Mouse (Mus musculus): ENCODE data around the gene Gas8.
"Not testable (repeated sequence)": the region's sequence is repeated elsewhere in the genome, so short reads cannot be mapped to it uniquely, and the experiment has no call there.

Gene Gas8

DNA sequence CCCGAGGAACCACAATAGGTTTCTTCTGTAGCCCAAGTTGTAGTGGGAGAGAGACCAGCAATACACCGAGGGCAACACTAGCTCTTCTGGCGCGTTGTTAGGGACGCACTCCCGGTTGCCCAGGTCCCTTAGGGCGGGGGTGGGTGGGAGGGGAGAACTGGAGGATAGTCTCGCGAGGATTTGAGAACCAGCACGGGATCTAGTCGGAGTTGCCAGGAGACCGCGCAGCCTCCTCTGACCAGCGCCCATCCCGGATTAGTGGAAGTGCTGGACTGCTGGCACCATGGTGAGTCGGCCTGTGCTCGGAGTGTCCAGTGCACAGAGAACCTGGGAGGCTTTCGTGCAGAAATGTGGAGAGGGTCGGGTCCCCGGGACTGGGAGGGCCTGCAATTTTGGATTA, at the start of gene Gas8:
TSS of gene Gas8 (plus strand) at position 168 of the 400 bp plus-strand sequence.
- DNase-seq (ENCODE audit: low spot score) = peak; percentile 89

DNA sequence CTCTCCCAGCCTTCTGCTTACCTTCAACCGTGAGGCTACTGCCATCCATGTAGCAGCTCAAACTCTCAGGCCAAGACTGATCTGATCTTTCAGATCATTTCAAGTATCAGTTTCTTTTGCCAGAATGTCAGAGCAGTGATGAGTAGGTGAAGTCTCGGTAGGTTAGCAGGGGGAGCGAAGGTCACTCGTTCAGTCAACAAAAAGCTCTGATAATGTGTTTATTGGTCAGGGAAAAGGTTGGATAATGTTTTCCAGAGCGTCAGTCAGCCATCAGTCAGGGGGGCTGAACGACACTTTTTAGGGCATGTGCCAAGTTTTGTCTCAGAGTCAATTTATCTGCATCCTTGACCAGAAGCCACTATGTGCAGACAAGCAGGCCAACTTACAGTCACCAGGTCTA, 45.6 kb upstream of the Gas8 start:
- not testable (repeated sequence) for DNase-seq (ENCODE audit: low spot score)

DNA sequence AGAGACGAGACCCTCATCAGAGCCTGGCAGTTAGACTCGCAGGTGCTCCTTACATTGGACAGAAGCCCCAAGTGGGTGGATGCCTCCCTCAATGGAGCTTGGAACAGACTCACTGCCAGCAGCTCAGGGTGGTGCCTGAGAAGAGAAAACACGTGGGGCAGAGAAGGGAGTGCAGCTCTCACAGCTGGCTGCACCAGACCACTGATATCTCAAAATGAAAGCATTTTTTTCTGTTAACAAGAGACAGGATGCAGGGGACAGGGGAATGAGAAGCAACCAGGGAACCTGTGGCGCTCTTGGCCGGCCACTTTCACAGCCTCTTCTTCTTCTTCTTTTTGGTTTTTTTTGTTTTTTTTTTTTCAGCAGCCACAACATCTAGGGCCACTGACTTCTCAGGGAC, 44.1 kb upstream of the Gas8 start:
- DNase-seq (ENCODE audit: low spot score) = not testable (repeated sequence)

DNA sequence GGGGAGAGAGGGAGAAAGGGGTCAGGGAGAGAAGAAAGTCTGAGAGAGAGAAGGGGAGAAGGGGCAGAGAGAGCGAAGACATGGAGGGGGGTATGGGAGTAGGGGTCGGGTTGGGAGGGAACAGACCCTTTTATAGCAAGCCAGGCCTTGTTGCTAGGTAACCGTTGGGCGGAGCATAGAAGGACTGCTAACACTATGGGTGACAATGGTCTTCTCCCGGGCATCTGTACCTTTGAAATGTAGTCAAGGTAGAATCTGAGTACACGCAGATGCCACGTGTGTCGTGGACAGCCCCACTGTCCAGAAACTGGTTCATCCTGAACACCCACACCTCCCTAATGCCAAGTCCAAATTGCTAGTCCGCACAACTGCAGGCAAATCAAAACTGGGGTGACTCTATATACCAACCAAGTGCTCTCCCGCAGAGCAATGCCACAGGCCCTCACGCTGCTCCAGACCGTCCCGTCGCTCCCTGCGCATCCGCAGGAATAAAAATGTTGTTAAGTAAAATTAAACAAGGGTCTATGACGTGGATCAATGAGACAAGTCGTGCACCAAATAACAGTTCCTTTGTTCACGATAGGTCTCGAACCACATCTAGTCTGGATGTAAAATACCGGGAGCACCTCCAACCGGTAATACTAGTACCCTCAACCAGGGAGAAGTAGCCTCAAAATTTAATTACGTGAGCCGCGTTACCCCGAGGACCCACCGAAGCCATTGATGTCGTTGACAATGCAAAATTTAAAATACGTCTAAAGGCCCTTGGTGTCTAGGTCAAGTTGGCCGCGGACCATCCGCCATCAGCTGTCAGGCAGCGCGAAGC, 41.5 kb upstream of the Gas8 start:
- no peak for DNase-seq (ENCODE audit: low spot score)

DNA sequence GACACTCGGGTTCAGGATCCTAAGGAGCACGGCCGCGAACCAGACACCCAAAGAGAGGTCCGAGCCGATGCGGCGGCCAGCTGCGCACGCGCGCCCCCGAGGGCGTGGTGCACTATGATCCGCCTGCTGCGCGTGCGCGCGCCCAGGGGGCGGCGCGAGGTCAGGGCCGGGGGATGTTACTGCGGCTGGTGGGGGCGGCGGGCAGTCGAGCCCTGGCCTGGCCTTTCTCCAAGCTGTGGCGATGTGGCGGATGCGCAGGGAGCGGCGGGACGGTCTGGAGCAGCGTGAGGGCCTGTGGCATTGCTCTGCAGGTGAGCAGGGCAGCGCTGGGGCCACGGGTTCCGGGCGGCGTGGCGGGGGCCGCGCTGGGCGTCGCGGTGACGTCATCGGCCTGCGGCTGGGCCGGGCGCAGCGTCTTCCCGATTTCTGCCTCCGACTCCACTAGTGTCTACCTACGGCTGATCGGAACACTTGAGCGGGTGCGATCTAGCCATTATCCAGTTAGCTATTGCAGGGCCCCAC, 40.8 kb upstream of the Gas8 start, which contains the start of gene Afg3l1:
TSS of gene Afg3l1 (plus strand) at position 167 of the 522 bp plus-strand sequence.
- DNase-seq (ENCODE audit: low spot score) = peak; percentile 76

DNA sequence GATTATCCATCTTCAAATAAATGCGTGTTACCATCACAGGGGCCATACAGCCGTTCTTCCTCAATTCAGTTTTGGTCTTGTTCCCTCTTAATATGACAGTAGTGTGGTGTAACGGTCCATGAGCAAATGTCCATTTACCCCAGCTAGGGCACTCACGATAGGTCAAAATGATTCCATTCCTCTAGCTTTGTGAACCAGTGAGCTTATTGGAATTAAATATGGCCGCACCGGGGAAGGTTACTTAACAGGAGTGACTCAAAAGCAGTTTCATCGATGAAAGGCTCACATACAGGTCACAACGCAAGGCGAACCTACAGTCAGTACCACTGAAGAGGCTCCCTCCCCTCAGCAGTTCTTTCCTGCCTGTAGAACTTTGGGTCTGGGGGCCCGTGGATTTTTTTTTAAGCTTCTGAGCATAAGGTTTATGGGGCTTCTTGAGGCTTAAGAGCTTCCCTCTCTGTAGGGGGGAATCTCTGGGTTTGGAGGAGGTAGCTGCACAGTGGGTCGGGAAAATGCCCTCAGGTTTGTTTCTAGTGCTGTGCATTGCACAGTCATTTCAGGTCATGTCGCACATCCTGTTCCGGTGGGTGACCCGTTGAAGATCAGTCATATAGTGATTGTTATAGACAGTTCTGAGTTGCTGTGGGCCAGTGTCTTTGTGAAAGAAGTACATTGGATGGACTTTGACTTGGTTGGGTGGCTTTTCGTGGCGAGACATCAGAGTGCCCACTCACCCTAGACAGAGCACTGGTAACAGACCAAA, 40.0 kb upstream of the Gas8 start:
- DNase-seq (ENCODE audit: low spot score) = peak; percentile 34

DNA sequence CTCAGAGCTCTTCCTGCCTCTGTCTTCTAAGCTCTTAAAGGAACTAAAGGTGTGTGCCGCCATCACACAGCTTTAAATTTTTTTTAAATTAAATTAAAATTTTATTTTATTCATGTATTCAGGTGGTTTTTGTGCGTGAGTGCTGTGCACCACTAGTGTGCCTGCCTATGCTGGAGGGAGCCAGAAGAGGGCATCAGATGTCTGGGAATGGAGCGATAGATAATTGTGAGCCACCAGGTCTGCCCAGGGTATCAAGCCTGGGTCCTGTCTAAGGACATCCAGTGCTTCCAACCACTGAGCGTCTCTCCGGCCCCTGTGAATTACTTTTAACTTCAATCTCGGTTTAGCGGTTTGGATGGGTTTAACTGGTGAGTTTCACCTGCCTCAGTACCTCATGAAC, 36.0 kb upstream of the Gas8 start:
- DNase-seq (ENCODE audit: low spot score) = no peak

DNA sequence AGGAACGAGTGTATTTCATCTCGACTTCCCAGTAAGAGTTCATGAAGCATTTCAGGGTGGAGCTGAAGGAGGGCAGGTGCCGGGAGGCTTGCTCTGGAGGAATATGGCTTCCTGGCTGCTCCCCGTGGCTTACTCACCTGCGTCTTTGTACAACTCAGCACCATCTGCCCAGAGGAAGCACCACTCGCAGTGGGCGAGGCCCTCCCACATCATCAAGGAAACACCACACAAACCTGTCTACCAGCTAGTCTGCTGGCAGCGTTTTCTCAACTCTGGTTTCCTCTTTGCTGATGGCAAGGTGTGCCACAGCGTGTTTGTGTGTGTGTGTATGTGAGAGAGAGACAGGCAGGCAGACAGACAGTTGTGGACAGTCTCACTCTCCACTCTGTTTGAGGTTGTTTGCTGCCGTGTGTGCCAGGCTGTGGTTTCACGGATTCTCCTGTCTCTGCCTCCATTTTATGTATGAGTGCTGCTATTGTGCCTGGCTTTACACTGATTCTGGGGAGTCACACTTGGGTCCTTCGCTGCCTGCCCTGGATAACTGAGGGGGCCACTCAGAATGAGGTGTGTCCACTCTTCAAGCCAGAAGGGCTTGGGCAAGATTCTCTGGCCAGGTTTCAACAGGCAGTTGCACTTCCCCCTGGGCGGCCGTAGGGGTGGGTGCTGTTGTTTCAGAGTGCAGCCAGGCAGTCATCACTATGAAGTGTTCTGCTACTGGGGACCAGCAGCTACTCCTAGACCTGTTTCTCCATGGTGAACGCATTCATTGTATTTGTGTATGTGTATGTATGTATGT, 27.2 kb upstream of the Gas8 start:
- no peak for DNase-seq (ENCODE audit: low spot score)

DNA sequence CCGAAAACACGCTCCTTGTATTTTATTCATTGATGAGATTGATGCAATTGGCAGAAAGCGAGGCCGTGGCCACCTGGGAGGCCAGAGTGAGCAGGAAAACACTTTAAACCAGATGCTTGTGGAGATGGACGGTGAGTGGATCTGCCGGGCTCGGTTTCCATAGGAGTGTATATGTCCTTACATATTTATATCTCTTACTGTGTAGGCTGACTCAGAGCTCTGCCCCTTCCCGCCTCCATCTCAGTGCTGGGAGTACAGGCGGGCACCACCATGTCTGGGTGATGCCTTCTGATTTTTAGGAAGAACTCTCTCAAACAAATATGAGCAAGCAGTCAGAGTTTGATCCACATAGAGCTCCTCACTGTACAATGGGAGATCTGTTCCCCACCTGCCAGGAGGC, 25.7 kb upstream of the Gas8 start:
- no peak for DNase-seq (ENCODE audit: low spot score)

DNA sequence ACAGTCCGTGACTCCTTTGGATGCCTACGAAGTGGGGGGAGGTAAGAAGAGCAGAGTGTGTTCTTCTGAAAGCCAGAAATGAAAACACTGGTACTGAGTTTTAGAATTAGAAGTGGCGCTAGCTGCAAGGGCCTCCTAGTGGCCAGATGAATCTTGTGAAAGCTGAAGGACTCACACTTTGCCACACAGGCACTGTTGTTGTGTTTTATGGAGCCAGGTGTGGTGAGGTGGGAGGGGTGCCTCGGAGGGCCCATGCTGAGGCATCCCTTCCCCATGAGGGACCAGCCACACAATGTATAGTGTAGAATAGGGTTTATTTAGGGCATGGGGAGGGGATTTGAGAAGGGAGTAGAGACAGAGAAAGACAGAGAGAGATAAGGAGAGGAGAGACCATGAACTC, 20.9 kb upstream of the Gas8 start:
- DNase-seq (ENCODE audit: low spot score) = no peak

DNA sequence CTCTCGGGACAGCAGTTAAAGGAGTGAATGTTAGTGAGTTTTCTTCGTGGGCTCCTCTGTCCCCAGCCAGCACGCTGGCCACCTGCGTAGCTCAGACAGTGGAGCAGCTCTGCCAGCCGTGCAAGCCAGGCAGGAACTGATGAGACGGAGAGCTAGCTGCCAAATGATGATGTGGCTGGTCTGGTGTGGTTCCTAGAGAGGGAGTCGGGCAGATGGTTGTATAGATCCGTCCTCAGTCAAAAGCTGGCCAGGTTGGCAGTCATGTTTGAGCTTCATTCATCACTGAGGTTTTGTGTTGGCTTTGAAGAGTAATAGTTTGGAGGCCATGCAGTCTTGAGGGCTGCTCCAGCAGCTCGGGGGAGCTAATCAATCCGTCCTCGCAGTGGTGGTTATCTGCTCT, 19.7 kb upstream of the Gas8 start:
- DNase-seq (ENCODE audit: low spot score) = no peak

DNA sequence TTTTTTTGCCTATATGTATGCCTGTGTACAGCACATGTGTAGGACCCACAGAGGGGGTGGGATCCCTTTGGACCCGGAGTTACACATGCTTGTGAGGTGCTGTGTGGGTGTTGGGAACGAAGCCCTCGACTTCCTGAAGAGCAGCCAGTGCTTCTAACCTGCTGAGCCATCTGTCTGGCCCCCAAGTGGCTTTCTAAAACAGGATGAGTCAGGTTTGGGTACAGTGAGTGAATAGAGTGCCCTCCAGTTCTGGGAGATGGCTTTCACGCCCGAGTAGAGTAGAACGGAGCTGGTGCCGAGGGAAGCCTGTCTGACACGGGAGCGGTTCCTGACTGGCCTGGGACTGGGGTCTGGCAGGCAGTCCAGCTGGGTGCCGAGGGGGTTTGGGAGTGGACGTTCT, 19.1 kb upstream of the Gas8 start:
- DNase-seq (ENCODE audit: low spot score) = no peak

DNA sequence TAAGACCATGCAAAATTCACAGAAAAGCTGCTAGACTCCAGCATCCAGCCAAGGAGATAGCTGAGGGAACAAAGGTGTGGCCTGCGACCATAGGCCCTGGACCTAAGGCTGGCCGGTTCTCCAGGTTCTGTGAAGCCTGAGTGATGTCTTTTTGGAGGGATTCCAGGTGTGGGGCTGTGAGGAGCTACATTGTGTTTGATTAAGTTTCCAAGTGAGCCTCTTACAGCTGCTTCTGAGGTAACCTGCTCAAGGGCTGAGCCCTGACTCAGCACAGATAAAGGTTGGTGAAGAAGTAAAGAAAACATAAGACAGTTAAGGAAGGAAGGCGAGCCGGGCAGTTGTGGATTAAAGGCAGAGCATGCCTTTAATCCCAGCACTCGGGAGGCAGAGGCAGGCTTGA, 16.4 kb upstream of the Gas8 start:
- DNase-seq (ENCODE audit: low spot score) = no peak

DNA sequence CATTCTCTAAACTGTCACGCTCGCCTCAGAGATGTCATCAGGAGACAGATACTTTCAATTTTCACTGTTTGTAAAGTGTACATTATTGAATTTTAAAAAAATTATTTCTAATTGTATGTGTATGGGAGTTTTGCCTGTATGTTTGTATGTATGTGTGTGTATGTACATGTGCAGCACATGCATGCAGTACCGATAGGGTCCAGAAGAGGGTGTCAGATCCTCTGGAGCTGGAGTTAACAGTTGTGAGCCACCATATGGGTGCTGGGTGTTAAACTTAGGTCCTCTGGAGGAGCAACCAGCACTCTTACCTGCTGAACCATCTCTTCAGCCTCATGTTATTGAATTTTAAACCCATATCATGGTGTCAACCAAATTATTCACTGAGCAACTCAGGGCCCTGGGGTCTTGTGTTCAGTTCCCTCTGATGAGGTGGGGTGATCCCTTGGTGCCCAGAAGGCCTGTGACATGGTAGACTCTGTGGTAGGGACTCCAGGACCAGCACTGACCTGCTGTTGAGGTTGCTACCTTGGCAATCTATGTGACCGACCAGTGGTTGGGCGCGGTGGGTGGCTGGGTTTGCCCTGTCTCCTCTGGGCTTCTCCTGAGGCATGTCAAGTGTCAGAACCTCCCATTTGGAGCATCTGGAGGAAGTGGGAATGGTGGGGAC, 14.7 kb upstream of the Gas8 start:
- no peak for DNase-seq (ENCODE audit: low spot score)

DNA sequence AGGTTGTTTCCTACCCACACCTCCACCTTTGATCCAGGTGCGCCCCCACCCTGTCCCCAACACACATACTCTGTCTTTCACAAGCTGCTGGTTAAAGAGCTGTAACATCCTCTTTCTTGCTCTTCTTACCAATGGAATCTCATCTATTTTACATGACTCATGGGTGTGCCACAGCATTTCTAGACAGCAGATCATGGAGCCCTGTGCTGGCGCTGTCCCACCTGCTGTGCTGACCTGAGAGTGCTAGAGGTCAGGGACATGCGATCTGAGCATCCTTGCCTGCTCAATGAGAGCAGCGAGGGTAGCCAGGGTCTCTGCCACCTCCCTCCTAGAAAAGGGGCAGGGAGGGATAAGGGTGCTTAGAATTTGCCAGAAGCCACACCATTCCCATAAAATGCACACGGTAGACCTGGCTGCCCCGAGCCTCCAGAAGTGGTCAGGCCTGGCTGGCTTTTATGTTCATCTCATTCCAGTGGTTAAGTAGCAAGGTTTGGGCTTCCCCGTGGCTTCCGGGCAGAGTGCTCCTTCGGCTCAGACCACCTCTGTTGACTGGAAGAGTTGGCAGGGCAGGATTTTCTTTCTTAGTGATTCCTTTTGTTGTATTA, 13.9 kb upstream of the Gas8 start:
- no peak for DNase-seq (ENCODE audit: low spot score)

DNA sequence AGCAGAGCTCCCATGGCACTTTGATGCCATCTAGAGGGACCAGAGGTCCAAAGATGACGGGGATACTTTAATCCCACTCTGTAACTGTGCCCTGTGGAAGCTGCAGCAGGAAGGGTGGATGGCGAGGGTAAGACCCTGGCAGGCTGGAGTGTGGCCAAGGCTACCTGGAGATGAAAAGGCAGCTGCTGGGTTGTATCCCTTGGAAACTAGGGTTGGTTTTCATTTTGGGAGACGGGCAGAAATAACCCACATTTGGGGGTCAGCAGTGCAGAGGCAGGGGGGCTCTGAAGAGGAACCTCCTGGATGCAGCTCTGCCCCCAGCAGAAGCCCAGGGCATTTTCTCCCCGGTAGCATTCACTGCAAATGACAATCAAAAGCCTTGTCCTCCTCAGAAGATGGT, 13.4 kb upstream of the Gas8 start:
- DNase-seq (ENCODE audit: low spot score) = no peak

DNA sequence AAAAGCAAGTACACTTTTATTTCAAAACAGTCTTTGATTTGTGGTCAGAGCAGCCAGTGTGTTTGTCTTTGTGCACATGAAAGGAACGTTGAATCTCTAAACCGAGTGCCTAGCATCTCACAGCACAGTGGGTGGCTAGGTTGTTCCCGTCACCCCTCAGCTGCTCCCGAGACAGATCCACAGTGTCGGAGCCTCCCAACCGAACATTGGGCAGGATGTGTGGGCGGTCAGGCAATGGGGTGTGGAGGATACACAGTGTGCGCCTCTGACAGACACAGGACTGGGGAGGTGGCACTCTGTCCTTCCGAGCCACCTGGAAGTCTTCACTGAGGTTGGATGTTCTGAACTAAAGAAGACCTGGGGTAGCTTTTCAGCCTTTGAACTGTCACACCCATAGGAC, 12.9 kb upstream of the Gas8 start:
- no peak for DNase-seq (ENCODE audit: low spot score)

DNA sequence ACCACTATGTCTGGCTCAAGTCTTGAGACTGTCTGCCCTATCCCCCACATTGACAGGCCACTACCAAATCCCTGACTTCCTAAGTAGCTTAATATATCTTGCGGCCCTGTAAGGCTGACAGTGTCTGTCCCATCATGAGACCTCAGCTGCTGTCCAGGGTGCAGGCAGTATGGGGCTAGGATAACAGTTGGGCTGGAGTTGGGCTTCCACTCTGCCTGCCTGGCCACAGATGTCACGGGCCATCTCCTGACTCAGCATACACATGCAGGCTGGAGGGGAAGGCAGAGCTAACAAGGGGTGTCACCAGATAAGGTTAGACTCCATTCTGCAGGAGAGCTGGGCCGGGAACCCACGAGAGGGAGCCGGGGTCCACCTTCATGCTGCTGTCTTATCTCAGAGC, 11.5 kb upstream of the Gas8 start:
- DNase-seq (ENCODE audit: low spot score) = no peak

DNA sequence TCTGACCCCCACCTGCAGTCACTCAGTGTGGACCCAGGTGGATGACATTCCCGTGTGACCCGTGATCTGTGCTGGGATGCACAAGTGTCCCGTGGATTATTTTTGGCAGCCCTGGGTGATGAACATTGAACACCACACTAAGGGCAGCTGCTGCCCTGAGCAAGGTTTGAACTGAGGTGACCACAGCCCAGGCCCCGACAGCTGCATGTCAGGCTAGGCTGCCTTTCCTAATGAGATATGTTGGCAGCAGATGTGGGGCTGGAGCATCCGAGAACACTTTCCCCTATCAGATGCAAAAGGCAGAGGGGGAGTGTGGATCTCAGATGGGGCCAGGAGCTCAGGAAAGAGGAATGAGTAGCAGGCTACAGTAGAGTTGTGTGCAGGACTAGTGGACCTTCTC, 7.8 kb upstream of the Gas8 start:
- DNase-seq (ENCODE audit: low spot score) = no peak

DNA sequence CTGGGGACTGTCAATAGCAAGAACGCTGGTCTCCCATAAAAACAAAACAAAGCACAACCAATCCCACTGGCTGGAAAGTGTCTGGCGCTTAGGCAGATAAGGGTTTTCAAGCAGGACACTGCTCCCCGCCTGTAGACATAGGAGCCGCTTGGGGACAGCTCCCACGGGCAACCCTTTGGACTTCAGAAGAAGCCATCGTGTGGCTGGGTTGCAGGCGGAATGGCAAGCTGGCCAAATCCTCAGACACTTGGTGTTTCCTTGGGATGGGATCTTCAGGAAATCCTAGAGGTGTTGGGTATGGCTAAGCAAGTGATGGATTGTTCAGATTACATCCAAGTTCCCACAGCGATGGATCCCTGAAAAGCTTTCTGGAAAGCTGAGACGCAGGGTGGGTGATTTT, 4.5 kb upstream of the Gas8 start:
- no peak for DNase-seq (ENCODE audit: low spot score)

DNA sequence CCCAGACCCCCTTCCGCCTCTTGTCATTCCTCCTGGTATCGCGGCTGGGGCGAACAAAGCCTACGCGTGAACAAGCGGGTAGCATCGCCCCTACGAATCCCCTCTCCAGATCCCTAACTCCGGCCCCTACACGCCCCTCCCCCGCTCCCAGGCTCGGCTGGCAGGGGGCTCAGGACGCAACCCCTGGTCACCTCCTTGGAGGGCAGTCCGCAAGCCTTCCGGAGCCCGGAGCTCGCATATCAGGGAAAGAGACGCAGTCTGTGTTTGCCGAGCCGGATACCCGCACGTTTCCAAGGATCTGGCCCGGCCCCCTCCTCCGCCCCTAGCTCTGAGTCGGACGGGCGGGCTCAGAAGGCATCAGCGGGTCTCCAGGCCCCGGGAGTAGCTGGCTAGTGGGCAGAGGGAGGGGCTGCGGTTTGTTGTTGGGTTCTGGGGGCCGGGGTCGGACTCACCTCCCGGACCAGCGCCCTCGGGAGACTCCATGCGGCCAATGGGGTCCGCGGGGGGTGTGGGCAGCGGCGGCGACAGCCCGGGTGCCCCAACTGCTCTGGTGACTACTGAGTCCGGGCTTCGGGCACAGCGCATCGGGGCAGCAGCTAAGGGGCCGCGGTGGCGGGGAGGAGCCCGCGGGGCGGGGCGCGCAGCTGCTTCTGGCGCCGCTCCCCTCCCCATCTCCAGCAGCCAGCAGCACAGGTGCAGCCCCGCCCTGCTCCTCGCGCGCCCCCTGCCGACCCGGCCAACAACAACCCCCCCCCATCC, 3.7 kb upstream of the Gas8 start, which contains the start of gene Dbndd1:
TSS of gene Dbndd1 (minus strand) at position 683 of the 759 bp plus-strand sequence.
- no peak for DNase-seq (ENCODE audit: low spot score)

Measured in adipocyte (in vitro differentiated cells).